Mouse (Mus musculus) erythroblast, embryonic 14.5 days (primary cell): Measurements from ENCODE around the gene Rasl10b.

Source experiments
- GATA1 ChIP-seq: IDR thresholded peaks from 2 replicates; pipeline ENCODE4 v1.6.1; 2012; ENCODE audit warnings: low read length, inconsistent platforms, mixed read lengths
- TAL1 ChIP-seq: IDR thresholded peaks from 3 replicates; pipeline ENCODE4 v1.6.1; 2012; ENCODE audit warnings: low read length, inconsistent platforms, mixed read lengths

- TF ChIP-seq GATA1 (no peak), TAL1 (no peak)
These were observed 15.7 kb downstream of the Rasl10b start for GRCm38 (mm10) chr11:83424681-83425080.
